Mouse (Mus musculus) left cerebral cortex, adult 2 months (tissue): Measurements from ENCODE around the gene Tbc1d20. TPM values are rescaled to one million over a fixed set of nuclear protein-coding genes. Genes with fewer than 3 reads are reported as not detected.
A peak's percentile ranks its signal among the peaks of the same experiment; 100 is the strongest.

Experiments used
- DNase-seq, 2 experiments: peaks; one replicate each; pipeline ENCODE4 v3.0.0; 2021 to 2022; ENCODE audit warnings: low spot score in 2 of 2, mixed read lengths in 1 of 2; ENCODE audit errors: extremely low spot score in 1 of 2
- H3K27ac ChIP-seq: fragments of 200-600 bp; 2 replicates; pipeline ENCODE4 v1.8.1; 2022
- H3K4me3 ChIP-seq: fragments of 200-600 bp; 2 replicates; pipeline ENCODE4 v1.8.1; 2022
- CTCF ChIP-seq: fragments of 200-600 bp; IDR thresholded peaks from 2 replicates; pipeline ENCODE4 v1.8.1; 2022; ENCODE audit warnings: antibody characterized with exemption, mild to moderate bottlenecking, moderate library complexity
- intact Hi-C: fragments of 180-260 bp; cut with DNase I; formaldehyde crosslinking; loops from one replicate; pipeline ENCODE4 v1.15.1; 2025
- total RNA-seq, 2 experiments: library from RNA; stranded (reverse); gene quantifications; 2 replicates each; pipeline ENCODE4 v1.2.3; 2021

Tbc1d20 gene
- total RNA-seq, 2 experiments from 2014 or later: 54.0 to 57.1 TPM

DNA sequence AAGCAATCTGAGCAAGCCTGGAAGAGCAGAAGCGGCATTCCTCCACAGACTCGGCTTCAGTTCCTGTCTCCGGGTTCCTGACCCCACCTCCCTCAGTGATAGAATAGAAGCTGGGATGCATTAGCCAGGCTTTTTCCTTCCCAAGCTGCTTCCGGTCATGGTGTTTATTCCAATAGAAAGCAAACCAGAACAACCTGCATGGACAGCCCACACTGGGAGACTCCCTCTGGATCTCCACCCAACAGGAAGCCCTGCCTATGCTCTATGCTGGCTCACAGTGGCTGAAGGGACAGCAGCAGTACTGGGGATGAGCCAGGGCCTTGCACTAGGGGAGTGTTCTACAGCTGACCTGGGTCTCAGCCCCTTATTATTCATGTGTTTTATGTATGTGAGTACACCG is 34.4 kb downstream of the Tbc1d20 start:
- TF ChIP-seq CTCF: no peak
- Histone ChIP-seq H3K27ac (no peak overlapping the region), H3K4me3 (no peak overlapping the region)
- intact Hi-C loops: no loop called here
- DNase-seq: no peak

DNA sequence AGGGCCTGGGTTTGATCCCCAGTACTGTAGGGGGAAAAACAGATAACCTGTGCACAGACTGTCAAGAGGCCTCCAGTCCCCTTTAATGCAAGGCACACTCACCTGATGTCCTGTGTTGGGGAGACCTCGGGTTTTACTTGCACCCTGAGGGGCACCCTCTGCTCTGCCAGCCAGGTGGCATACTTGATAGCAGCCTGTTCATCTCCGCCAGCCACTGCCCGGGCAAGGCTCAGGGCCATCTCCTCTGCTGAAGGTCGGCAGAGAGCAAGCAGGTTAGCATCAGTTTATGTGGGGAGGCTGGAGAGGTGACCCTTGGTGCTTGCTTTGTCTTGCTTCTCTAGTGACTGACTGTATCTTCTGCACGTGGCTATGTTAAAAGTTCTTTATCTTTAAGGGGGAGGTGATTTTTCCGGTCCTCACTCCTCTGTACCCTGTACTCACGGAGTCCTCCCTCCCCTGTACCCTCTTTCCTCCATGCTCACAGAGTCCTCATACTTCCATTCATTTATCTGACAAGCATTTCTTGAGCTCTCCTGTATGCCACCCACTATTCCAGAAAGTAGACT is 37.3 kb downstream of the Tbc1d20 start:
- TF ChIP-seq CTCF: no peak
- peak overlapping the region; percentile 81; the same call in 1 of the 2 replicates for H3K4me3 ChIP-seq
- DNase-seq: no peak
- H3K27ac ChIP-seq: no peak overlapping the region
- intact Hi-C loops: no loop called here

DNA sequence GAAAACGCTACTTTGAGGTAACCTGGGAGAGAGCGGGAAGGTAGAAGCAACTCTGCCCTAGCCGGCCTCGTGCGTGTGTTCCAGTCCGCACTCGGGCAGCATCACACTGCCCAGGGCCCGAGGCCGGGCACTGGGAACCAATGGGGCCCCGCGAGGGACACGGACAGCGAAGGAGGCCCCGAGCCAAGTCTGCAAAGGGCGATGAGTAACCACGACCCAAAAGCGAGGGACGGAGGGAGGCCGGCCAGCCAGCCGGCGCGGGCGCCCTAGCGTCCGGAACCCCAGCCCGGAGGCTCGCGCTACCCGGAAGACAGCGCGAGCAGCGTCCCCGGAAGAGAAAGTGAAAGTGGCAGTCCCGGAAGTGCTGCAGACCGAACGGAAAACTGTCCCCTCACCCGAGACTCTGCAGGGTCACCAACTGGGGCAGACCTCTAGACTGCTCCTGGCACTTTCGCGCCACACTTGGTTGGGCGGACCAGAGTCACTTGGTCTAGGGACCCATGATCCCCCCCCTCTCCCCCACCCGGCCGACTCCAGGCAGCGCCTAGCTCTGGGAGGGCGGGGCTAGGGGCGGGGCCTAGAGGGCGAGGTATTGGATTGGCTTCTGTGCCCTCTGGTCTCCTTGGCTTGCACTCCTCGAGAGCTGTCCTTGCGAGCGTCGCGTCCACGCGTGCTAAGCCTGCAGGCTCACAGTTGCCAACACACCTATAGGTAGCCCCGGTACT is 38.6 kb downstream of the Tbc1d20 start, which contains the start of gene Rbck1:
TSS of gene Rbck1 (minus strand) at position 553 of the 725 bp plus-strand sequence.
- no peak for TF ChIP-seq CTCF
- DNase-seq: peak; percentile 79 to 83
- Histone ChIP-seq H3K4me3 (peak within 1 kb of the TSS; percentile 81), H3K27ac (peak within 1 kb of the TSS; percentile 99)
- intact Hi-C loops: loop anchor here (1.0 to 2.0 kb wide), 2 partner anchors 36 to 105 kb away; partner anchors contain the start of gene Csnk2a1

DNA sequence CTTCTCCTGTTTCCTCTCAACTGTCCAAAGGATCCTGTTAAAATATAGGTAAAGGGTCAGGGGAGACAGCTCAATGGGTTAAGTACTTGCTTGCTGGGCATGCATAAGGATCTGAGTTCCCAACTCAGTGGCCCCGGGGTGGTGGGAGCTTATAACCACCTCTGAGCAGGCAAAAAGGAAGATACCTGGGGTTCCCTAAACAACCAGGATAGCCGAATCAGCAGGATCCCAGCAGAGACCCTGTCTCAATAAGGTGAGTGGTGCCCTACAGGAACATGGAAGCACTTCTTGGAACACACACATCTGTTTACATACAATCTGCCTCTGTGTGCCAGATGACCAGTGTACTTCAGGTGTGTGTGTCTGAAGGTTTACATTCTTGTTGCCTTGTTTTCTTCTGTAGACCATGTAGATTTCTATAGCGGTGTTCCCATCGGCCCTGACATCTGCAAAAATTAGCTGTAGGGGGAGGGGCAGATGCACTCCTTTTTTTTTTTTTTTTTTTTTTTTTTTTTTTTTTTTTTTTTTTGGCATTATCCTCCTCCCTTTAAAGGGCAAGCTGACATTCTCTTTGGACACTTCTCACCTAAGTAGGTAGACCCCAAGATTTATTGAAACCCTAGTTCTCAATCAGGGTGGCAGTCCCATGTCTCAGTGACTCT is 39.8 kb downstream of the Tbc1d20 start:
- intact Hi-C loops: loop anchor here (2.0 kb wide), 1 partner anchor 107 kb away; the partner anchor contains the start of gene Csnk2a1
- no peak for DNase-seq
- TF ChIP-seq CTCF: no peak
- H3K4me3 ChIP-seq: no peak overlapping the region
- no peak overlapping the region for H3K27ac ChIP-seq

DNA sequence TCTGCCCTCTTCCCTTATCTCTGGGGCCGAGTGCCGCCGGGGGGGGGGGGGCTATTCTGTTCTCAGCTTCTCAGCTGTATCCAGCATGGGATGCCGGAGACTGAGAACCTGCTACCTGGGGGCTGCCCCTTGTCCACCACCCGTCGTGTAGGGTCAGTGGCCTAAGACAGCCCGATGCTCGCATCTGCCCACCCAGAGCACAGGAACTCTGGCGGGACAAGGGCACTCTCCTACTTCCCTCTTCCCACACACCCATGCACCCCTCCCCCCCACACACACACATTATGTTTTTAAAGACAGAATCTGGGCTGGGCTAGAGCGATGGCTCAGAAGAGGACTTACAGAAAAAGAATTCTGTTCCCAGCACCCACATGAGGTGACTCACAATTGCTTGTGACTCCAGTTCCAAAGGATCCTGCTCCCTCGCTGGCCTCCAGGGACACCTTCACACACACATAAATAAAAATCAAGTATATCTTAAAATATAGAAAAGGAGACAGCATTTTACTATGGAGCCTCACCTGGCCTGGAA is 41.7 kb downstream of the Tbc1d20 start:
- no peak overlapping the region for H3K27ac ChIP-seq
- no peak for DNase-seq
- no peak overlapping the region for H3K4me3 ChIP-seq
- intact Hi-C loops: no loop called here
- TF ChIP-seq CTCF: no peak

DNA sequence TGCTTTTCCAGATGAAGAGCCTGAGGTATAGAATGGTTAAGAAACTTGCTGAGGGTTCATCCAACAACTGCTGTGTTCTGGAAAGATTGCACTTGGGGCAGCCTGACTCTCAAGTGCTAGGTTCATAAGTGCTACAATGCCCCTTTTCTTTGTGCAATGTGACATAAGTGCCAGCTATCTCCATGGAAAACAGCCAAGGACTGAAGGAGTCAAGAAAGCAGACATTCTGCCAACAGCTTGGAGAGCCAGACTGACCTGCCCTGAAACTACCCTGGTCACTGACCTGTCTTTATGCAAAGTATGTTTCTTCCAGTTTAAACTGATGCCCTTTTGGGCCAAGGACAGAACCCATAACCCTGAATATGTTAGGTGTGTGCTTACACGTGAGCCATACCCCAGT is 43.2 kb downstream of the Tbc1d20 start:
- no peak for TF ChIP-seq CTCF
- DNase-seq: no peak
- H3K4me3 ChIP-seq: no peak overlapping the region
- intact Hi-C loops: no loop called here
- H3K27ac ChIP-seq: no peak overlapping the region

DNA sequence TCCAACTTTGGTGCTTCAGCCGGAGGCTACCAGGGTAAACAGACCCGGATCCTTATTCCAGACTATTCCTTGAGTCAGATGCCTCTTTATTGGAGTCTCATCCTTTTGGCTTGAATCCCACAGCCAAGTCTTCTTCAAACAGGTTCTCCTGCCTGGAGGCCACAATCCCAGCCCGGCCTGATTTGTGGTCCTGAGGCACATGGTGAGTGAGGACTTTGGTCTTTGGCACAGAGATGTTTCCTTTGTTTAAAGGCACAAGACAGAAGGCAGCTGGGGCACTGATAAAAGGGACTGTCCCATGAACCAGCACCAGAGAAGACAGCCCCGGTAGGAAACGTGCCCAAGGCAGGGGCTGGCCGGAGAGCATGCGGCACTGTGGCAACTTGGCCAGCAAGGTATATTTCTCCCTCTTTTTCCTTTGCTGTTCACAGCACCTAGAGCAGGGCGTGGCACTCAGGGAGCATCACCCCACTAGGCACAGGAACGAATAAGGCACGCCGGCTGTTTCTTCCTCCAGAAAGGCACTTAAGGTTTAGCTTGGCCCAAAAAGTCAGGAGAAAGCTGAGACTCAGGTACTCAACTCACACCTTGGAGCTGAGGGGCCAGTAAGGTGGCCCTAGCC is 44.1 kb downstream of the Tbc1d20 start:
- Histone ChIP-seq H3K4me3 (no peak overlapping the region), H3K27ac (no peak overlapping the region)
- intact Hi-C loops: no loop called here
- DNase-seq: no peak
- TF ChIP-seq CTCF: no peak

DNA sequence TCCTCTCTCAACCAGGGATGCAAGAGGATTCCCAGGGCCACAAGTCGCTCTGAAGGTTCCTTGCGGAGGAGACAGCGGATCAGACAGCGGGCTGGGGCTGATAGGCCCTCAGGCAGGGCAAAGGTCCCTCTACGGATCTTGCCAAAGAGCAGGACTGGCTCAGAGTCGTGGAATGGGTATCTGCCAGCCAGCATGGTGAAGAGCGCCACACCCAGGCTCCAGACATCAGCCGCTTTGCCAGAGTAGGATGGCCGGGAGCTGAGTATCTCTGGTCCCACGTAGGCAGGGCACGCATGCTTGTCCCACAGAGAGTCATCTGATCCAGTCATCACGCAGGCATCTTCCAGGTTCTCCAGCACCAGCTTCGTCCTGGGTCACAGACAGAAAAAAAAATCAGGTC is 44.7 kb downstream of the Tbc1d20 start:
- Histone ChIP-seq H3K27ac (no peak overlapping the region), H3K4me3 (no peak overlapping the region)
- DNase-seq: no peak
- no peak for TF ChIP-seq CTCF
- intact Hi-C loops: no loop called here

DNA sequence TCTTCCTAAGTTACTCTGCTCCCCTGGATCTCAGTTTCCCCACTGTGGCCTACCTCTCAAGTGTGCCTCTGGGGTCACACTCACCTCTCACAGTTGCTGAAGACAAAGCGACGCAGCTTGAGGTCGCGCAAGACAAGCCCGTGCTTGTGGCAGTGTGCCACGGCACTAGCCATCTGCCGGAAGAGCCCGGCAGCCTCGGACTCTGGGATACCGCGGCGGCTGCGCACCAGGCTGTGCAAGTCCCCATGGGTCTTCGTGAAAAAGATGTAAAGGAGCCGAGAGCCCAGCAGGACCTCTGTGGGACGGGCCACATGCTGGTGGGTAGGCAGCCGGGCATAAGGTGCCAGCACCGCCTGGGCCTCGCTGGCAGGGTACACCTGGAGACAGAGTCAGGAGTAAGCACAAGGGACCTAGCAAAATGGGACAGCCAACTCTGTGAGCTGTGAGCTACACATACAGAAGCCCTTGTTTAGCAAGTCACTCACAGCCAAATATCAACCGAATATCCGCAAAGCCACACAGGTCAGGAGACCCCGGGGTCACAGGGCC is 46.1 kb downstream of the Tbc1d20 start:
- intact Hi-C loops: no loop called here
- Histone ChIP-seq H3K4me3 (no peak overlapping the region), H3K27ac (no peak overlapping the region)
- no peak for TF ChIP-seq CTCF
- no peak for DNase-seq

DNA sequence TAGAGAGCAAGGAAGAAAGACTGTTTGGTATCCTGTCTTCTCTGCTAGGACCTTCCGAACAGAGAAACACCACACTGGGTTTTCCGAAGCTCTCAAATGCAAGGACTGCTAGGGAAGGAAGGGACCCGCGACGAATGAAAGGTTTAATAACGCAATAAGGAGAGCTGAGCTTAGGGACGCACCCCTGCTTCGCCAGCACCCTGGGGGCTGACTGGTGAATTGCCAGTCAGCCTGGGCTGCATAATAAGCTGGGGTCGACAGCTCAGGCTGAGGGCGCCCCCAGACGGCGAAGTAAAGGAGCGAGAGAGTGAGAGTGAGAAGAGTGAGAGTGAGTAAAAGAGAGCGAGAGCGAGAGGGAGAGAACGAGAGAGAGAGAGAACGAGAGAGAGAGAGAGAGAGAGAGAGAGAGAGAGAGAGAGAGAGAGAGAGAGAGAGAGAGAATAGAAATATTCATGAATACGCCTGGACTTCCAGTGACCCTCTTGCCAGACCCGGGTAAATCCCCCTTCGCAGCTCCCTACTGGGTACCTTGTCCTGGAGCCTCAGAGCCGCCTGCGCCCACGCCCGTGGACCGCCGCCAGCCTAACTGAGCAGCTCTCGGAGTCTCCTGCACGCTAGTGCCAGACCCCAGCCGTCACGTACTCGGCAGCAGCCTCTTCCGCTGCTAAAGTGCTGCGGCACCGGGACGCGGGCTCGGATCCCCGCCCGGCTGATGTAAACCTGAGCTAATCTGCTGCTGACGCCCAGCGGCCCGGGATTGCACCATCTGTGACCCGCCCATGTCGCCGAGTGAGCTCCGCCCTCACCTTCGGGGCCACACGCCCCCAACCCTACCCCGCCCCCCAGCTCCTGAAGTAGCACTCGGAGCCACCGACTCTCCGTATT is 49.9 kb downstream of the Tbc1d20 start, which contains the start of gene Trib3:
TSS of gene Trib3 (minus strand) at position 704 of the 885 bp plus-strand sequence.
- intact Hi-C loops: no loop called here
- DNase-seq: peak; percentile 66 to 73
- peak; percentile 64 for TF ChIP-seq CTCF
- Histone ChIP-seq H3K4me3 (peak within 1 kb of the TSS; percentile 62), H3K27ac (peak within 1 kb of the TSS; percentile 59; the same call in 1 of the 2 replicates)
